Mouse (Mus musculus): ENCODE data around the gene Mlh1.

Mlh1 gene

GRCm38 (mm10) chr9:111286468-111286867, 14.9 kb upstream of the Mlh1 start:
- DNase-seq (ENCODE audit: low read depth, low spot score) = no peak

GRCm38 (mm10) chr9:111285676-111286075, 14.1 kb upstream of the Mlh1 start:
- no peak for DNase-seq (ENCODE audit: low read depth, low spot score)

- DNase-seq (ENCODE audit: low read depth, low spot score) = peak; percentile 54
These were observed 13.5 kb upstream of the Mlh1 start for GRCm38 (mm10) chr9:111285061-111285460.

- no peak for DNase-seq (ENCODE audit: low read depth, low spot score)
These were observed 3.6 kb upstream of the Mlh1 start for GRCm38 (mm10) chr9:111275156-111275555.

GRCm38 (mm10) chr9:111273958-111274357, 2.4 kb upstream of the Mlh1 start:
- no peak for DNase-seq (ENCODE audit: low read depth, low spot score)

- DNase-seq (ENCODE audit: low read depth, low spot score) = no peak
These were observed 1.6 kb upstream of the Mlh1 start for GRCm38 (mm10) chr9:111272996-111273785.

- DNase-seq (ENCODE audit: low read depth, low spot score) = peak; percentile 31
These were observed 765 bp upstream of the Mlh1 start for GRCm38 (mm10) chr9:111272356-111272755.

- peak; percentile 41 for DNase-seq (ENCODE audit: low read depth, low spot score)
These were observed 546 bp downstream of the Mlh1 start for GRCm38 (mm10) chr9:111271056-111271433.

- DNase-seq (ENCODE audit: low read depth, low spot score) = no peak
These were observed 985 bp downstream of the Mlh1 start for GRCm38 (mm10) chr9:111270606-111271005.

GRCm38 (mm10) chr9:111267998-111268397, 3.6 kb downstream of the Mlh1 start:
- DNase-seq (ENCODE audit: low read depth, low spot score) = no peak

GRCm38 (mm10) chr9:111261356-111261755, 10.2 kb downstream of the Mlh1 start:
- no peak for DNase-seq (ENCODE audit: low read depth, low spot score)

GRCm38 (mm10) chr9:111260360-111260985, 11.1 kb downstream of the Mlh1 start:
- no peak for DNase-seq (ENCODE audit: low read depth, low spot score)

- DNase-seq (ENCODE audit: low read depth, low spot score) = peak; percentile 66
These were observed 19.3 kb downstream of the Mlh1 start for GRCm38 (mm10) chr9:111252161-111252869.

- peak; percentile 62 for DNase-seq (ENCODE audit: low read depth, low spot score)
These were observed 23.8 kb downstream of the Mlh1 start for GRCm38 (mm10) chr9:111247682-111248246.

GRCm38 (mm10) chr9:111245546-111245945, 26.0 kb downstream of the Mlh1 start:
- DNase-seq (ENCODE audit: low read depth, low spot score) = peak; percentile 62

GRCm38 (mm10) chr9:111243384-111243783, 28.2 kb downstream of the Mlh1 start:
- DNase-seq (ENCODE audit: low read depth, low spot score) = peak; percentile 60

- DNase-seq (ENCODE audit: low read depth, low spot score) = no peak
These were observed 31.8 kb downstream of the Mlh1 start for GRCm38 (mm10) chr9:111239821-111240220.

GRCm38 (mm10) chr9:111237726-111238125, 33.9 kb downstream of the Mlh1 start:
- no peak for DNase-seq (ENCODE audit: low read depth, low spot score)

- peak; percentile 38 for DNase-seq (ENCODE audit: low read depth, low spot score)
These were observed 36.9 kb downstream of the Mlh1 start for GRCm38 (mm10) chr9:111234701-111235100.

- no peak for DNase-seq (ENCODE audit: low read depth, low spot score)
These were observed 43.1 kb downstream of the Mlh1 start for GRCm38 (mm10) chr9:111228446-111228845.

- no peak for DNase-seq (ENCODE audit: low read depth, low spot score)
These were observed 48.2 kb downstream of the Mlh1 start for GRCm38 (mm10) chr9:111223406-111223805.

- no peak for DNase-seq (ENCODE audit: low read depth, low spot score)
These were observed 50.0 kb downstream of the Mlh1 start for GRCm38 (mm10) chr9:111221580-111221979.
